Mouse (Mus musculus) adrenal gland, adult 18-20 months (tissue): ENCODE data around the gene Cacna2d2. TPM values are rescaled to one million over a fixed set of nuclear protein-coding genes. Genes with fewer than 3 reads are reported as not detected.

Source experiments
- DNase-seq, 2 experiments: peaks; one replicate each; pipeline ENCODE4 v3.0.0; 2021 to 2022; ENCODE audit warnings: low spot score in 2 of 2
- long read RNA-seq, 2 experiments: library from polyadenylated mRNA; stranded (forward); transcript quantifications; one replicate each; pipeline ENCODE4 v2.0.0; 2021
- total RNA-seq, 2 experiments: library from RNA; stranded (reverse); gene quantifications; 1 replicate in 1 of 2; 2 replicates in 1 of 2; pipeline ENCODE4 v1.2.3; 2021

Gene Cacna2d2
- total RNA-seq = 1 to 10 TPM; 5.8 to 6.9 TPM
- long read RNA-seq, experiment 1 = 0 reads
- long read RNA-seq, experiment 2, partial matches to known transcripts = 0 of 1 reads
- long read RNA-seq, experiment 2, other reads (novel, unspliced or antisense) = 1 of 1 reads

- DNase-seq = peak; percentile 61 to 63
Measured at GRCm38 (mm10) chr9:107399491-107399971, at the start of gene Cacna2d2. TSS of gene Cacna2d2 (plus strand) at chr9:107399612.

- DNase-seq = no peak
Measured at GRCm38 (mm10) chr9:107354826-107355225, 44.6 kb upstream of the Cacna2d2 start.

GRCm38 (mm10) chr9:107355870-107356765 is 43.3 kb upstream of the Cacna2d2 start:
- DNase-seq = peak; percentile 37 to 61

GRCm38 (mm10) chr9:107357651-107358050 is 41.8 kb upstream of the Cacna2d2 start:
- peak; percentile 82 for DNase-seq

DNA sequence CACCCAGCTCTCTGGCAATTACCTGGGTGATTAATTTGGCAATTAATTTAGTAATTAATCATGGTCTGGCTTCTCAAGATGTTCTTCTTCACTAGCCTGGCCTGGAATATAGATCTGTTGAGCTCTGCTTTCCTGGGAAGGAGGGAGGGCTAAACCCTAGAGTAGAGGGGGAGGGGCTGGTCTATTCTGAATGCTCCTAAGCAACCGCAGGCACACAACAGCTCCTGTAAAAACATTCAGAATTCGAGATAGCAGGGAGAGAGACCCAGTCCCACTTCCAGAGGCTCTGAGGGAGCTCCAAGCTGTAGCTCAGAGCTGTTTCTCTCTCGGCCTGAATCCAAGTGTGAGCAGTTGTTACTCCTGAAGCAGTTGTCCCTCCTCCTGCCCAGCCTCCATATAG is 38.4 kb upstream of the Cacna2d2 start:
- DNase-seq = no peak

- DNase-seq = peak; percentile 47 to 55
Measured at GRCm38 (mm10) chr9:107366644-107367043, 32.8 kb upstream of the Cacna2d2 start.

DNA sequence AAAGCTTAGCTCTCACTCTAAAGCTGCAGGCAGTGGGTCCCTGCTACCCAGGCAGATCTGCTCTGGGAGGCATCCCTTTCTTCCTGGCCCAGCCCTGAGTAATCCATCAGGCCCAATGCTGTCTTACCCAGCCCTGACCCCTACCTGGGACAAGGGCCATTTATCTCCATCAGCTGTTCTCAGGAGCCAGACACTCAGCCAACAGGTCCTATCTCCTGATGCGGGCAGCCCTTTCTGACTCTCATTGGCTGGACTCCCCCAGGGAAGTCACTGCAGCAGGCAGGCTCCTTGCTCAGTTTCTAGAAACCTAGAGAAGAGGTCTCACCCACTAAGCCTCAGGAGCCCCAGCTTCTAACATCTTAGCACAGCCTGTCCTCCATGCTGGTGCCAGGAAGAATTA is 31.1 kb upstream of the Cacna2d2 start:
- DNase-seq = no peak

- DNase-seq = no peak
Measured at GRCm38 (mm10) chr9:107369270-107370105, 29.9 kb upstream of the Cacna2d2 start.

- DNase-seq = no peak
Measured at GRCm38 (mm10) chr9:107370106-107370463, 29.3 kb upstream of the Cacna2d2 start.

GRCm38 (mm10) chr9:107372441-107372840 is 27.0 kb upstream of the Cacna2d2 start:
- DNase-seq = no peak

- DNase-seq = no peak
Measured at GRCm38 (mm10) chr9:107374623-107375022, 24.8 kb upstream of the Cacna2d2 start.

- no peak for DNase-seq
Measured at GRCm38 (mm10) chr9:107375451-107375850, 24.0 kb upstream of the Cacna2d2 start.

DNA sequence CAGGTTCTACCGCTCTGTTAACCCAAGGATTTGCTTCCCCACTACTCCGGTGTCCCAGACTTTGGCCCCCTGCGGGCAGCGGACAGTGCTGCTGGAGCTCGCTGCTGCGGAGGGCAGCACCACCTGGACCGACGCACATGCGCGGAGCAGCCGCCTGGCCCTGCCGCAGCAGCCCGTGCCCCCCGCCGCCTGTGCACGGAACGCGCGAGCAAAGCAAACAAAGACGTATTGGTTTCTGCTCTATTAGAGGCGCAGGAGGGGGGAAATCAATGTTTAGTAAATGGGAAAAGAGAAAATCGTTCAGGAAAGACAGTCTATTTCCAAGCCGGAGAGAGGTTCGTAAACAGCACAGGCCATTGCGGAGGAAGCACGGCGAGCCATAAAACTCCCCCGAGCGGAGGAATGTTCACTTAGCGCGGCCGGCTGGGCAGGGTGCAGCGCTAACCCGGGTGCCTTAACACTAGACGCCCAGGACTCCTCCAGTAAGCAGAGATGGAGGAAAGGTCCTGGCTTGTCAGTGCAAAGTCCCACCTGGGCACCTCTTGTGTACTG is 21.4 kb upstream of the Cacna2d2 start:
- DNase-seq = no peak

DNA sequence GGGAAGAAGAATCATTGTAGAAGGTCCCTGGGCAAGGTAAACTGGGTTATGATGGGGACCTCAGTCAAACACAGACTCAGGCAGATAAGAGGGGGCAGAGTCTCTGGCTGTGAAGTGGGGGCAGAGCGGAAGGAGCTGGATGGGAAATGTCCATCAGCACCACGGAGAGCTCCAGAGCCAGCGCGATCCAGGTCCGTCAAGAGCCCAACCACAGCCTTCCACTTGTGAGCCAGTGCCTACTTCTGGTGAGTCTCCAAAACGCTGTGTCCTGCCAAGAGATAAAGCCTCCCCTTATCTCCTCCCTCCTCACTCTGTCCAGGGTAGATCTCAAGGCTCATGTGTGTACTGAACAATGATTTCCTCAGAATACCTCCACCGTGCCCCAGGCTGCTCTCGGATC is 17.7 kb upstream of the Cacna2d2 start:
- peak in 1 of 2 experiments; percentile 20 for DNase-seq

- no peak for DNase-seq
Measured at GRCm38 (mm10) chr9:107384396-107384795, 15.0 kb upstream of the Cacna2d2 start.

- DNase-seq = peak in 1 of 2 experiments; percentile 34
Measured at GRCm38 (mm10) chr9:107386722-107387121, 12.7 kb upstream of the Cacna2d2 start.

GRCm38 (mm10) chr9:107387708-107388107 is 11.7 kb upstream of the Cacna2d2 start:
- DNase-seq = no peak

GRCm38 (mm10) chr9:107388263-107388662 is 11.1 kb upstream of the Cacna2d2 start:
- no peak for DNase-seq

- DNase-seq = no peak
Measured at GRCm38 (mm10) chr9:107396397-107396796, 3.0 kb upstream of the Cacna2d2 start.

DNA sequence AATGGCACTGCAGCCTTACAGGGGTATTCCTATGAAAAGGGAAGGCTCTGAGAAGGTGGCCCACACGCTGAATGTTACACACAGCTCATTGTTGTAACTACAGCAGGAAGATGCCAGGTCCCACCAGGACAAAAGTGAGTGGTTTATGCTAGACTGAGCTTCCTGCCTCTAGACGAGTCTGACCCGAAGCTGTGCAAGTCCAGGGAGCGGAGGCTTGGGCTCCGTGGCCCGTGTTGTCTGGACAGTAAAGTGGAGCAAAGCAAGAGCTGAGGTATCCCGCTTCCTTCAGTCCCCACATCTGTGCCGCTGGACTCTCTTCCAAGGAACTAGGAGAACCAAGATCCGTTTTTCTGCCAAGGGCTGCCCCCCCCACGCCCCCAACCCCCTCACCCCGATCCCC is 444 bp upstream of the Cacna2d2 start:
- DNase-seq = no peak

DNA sequence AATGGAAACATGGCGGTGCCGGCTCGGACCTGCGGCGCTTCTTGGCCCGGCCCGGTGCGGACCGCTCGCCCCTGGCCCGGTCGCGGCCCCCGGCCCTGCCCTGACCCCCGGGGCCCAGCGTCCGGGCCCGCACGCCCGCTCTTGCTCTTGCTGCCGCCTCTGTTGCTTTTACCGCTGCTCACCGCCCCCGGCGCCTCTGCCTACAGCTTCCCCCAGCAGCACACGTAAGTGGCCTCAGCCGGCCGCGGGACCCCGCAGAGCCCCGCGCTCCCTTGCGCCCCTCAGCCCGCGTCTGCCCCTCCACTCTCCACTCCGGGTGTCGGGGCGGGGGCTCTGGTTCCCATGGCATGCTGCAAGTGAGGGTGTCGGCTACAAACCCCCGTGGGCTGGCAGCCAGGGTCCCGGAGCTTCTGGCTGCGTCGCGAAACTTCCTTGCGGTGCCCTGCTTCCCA is 674 bp downstream of the Cacna2d2 start:
- peak in 1 of 2 experiments; percentile 7 for DNase-seq
